Mouse (Mus musculus): ENCODE data around the gene Bhlha15.

GRCm38 (mm10) chr5:144182542-144183247, 7.4 kb upstream of the Bhlha15 start:
- TF ChIP-seq CTCF (IDR thresholded peaks at IDR 0.05; ENCODE audit: low read depth, low read length) (no peak), GATA1 (IDR thresholded peaks at IDR 0.05; ENCODE audit: borderline replicate concordance, low read length) (no peak)
